23 mouse cellular contexts compared by ENCODE assay signal in the genomic region with DNA sequence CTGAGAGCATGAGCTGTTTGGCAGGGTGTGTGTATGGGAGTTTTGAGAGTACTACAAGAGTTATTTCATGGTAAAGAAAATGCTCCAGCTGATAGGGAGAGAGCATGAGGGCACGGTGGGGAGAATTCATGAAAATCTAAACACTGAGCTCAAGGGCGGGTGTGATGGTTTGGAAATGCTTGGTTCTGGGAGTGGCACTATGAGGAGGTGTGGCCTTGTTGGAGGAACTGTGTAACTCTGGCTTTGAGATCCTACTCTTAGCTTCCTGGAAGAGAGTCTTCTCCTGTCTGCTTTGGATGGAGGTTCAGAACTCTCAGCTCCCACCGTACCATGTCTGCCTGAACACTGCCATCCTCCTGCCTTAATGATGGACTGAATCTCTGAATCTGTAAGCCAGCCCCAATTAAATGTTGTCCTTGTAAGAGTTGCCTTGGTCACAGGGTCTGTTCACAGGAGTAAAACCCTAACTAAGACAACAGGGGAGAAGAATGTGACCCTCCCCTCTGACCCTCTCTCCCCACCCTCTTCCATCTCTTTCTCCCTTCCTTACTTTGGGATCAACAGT. TPM values are rescaled to one million over a fixed set of nuclear protein-coding genes. Genes with fewer than 3 reads are reported as not detected.
DNase-seq lines count a peak whose midpoint lies in the region; ATAC-seq lines count a peak whose summit lies in the region.
"Had no signal": no experiment of that assay in that cellular context is flagged by ENCODE, and none has a peak within 500 bp of the region (broad histone marks: within the 10 kb centered on the region; RNA-seq: fewer than 3 reads in every experiment).

No protein-coding gene starts in this region.

- peak; percentile 52 for DNase-seq in heart, embryonic 10.5 days (ENCODE audit: low spot score)
- DNase-seq in heart, adult 8-10 months (ENCODE audit: low spot score), result no peak
- DNase-seq in embryonic facial prominence, embryonic 10.5 days (ENCODE audit: low spot score), result no peak
- DNase-seq in gastrocnemius, postnatal 25 days, result no peak
- no peak for DNase-seq in right cerebral cortex, postnatal 36 days (ENCODE audit: low spot score in 2 of 2)
- DNase-seq: adrenal gland, adult 2 months; adrenal gland, postnatal 14 days; cerebellum, adult 11 months; cerebellum, adult 2 months; cerebellum, adult 9-11 months; cerebellum, postnatal 36 days; embryo, embryonic 11 days; gastrocnemius, postnatal 10 days; heart, adult 18-20 months; kidney, adult 11 months had no signal

- no peaks in the 10 kb centered on the region for H3K4me1 ChIP-seq in heart, embryonic 10.5 days
- peaks cover 17% of the 10 kb centered on the region for H3K4me1 ChIP-seq in embryonic facial prominence, embryonic 10.5 days
- H3K4me1 ChIP-seq: intestine, embryonic 15.5 days had no signal

- peak; percentile 33 for ATAC-seq in megakaryocyte progenitor cell, adult 5-6 weeks (replicated peaks; ENCODE audit: poor library complexity)
- ATAC-seq: CD4-positive, CD25-positive, alpha-beta regulatory T cell, adult 4 months; forebrain, embryonic 14.5 days; hindbrain, embryonic 16.5 days; intestine, embryonic 15.5 days had no signal

- 90% methylated on average over 3 of the region's 3 CpGs for WGBS in heart, embryonic 10.5 days
- 86% methylated on average over 3 of the region's 3 CpGs for WGBS in embryonic facial prominence, embryonic 10.5 days

- no peaks in the 10 kb centered on the region; the same call in 1 of the 2 replicates for H3K27me3 ChIP-seq in heart, embryonic 10.5 days (ENCODE audit: insufficient read depth, poor library complexity, severe bottlenecking)
- H3K27me3 ChIP-seq in embryonic facial prominence, embryonic 10.5 days (replicated peaks; ENCODE audit: low read depth, poor library complexity, severe bottlenecking), result no peaks in the 10 kb centered on the region; the same call in 1 of the 2 replicates
- H3K27me3 ChIP-seq: hindbrain, embryonic 13.5 days; intestine, embryonic 15.5 days had no signal

- H3K4me3 ChIP-seq in heart, embryonic 10.5 days, result no peak overlapping the region
- no peak overlapping the region for H3K4me3 ChIP-seq in embryonic facial prominence, embryonic 10.5 days
- H3K4me3 ChIP-seq: forebrain, embryonic 10.5 days; hindbrain, embryonic 10.5 days; hindbrain, embryonic 13.5 days; intestine, embryonic 15.5 days had no signal

- H3K36me3 ChIP-seq in heart, embryonic 10.5 days, result no peaks in the 10 kb centered on the region
- no peaks in the 10 kb centered on the region for H3K36me3 ChIP-seq in embryonic facial prominence, embryonic 10.5 days (replicated peaks)
- H3K36me3 ChIP-seq: forebrain, embryonic 10.5 days; hindbrain, embryonic 10.5 days; hindbrain, embryonic 13.5 days; intestine, embryonic 15.5 days had no signal

- no peak overlapping the region for H3K27ac ChIP-seq in heart, embryonic 10.5 days
- H3K27ac ChIP-seq in embryonic facial prominence, embryonic 10.5 days (replicated peaks), result 0 out of 2 replicates have a peak overlapping the region, but pooled peaks have one; percentile 3
- H3K27ac ChIP-seq: hindbrain, embryonic 10.5 days; hindbrain, embryonic 13.5 days; intestine, embryonic 15.5 days had no signal

- no peaks in the 10 kb centered on the region for H3K9me3 ChIP-seq in heart, embryonic 10.5 days
- no peaks in the 10 kb centered on the region for H3K9me3 ChIP-seq in embryonic facial prominence, embryonic 10.5 days
- H3K9me3 ChIP-seq: forebrain, embryonic 10.5 days; hindbrain, embryonic 10.5 days; hindbrain, embryonic 13.5 days; intestine, embryonic 15.5 days had no signal

RNA-seq across cellular contexts. Expression of a gene that starts 58.7 kb away (rescaled TPM):
- polyA plus RNA-seq in heart, embryonic 10.5 days (2016; fragmentation: Nextera tagmentation; extraction: Ambion mirVana), result 13.3 and 13.8 TPM in 2 replicates
- total RNA-seq in heart, adult 8-10 months (2022), result 1 to 10 TPM in 1 of 4 experiments, under 1 TPM in 3; 0.79 to 1.1 (median 0.97) TPM
- 6.7 and 7.4 TPM in 2 replicates for polyA plus RNA-seq in embryonic facial prominence, embryonic 10.5 days (2016; fragmentation: Nextera tagmentation; extraction: Ambion mirVana)
- 8.8 and 9.9 TPM in 2 replicates for total RNA-seq in megakaryocyte progenitor cell, adult 5-6 weeks (2015)
- total RNA-seq in megakaryocyte progenitor cell, adult 5-6 weeks (2017), result 5.3 and 5.8 TPM in 2 replicates
- 1 to 10 TPM in 1 of 2 experiments, under 1 TPM in 1; 0.38 to 1.3 TPM for total RNA-seq in gastrocnemius, postnatal 25 days (2021)
